Mouse (Mus musculus) granulocyte monocyte progenitor cell, adult 5-6 weeks (primary cell): Measurements from ENCODE around the gene Mitf. TPM values are rescaled to one million over a fixed set of nuclear protein-coding genes. Genes with fewer than 3 reads are reported as not detected.

Source experiments
- ATAC-seq: replicated peaks from 2 replicates; pipeline ENCODE4 v1.8.0; 2016; ENCODE audit warnings: mild to moderate bottlenecking, moderate TSS enrichment, inconsistent platforms; ENCODE audit not compliant: poor library complexity, severe bottlenecking
- total RNA-seq, 2 experiments: library from RNA; stranded (forward) in 1 of 2; stranded (reverse) in 1 of 2; fragments of 200-712, 200-1000 nt in 1 of 2; fragments of >200 nt in 1 of 2; fragmentation: Nextera tagmentation in 1 of 2; gene quantifications; 2 replicates each; pipeline ENCODE4 v1.2.3; 2014 to 2017

Gene Mitf
- total RNA-seq, 2 experiments from 2014 or later: 6.6 to 7.4 TPM

DNA sequence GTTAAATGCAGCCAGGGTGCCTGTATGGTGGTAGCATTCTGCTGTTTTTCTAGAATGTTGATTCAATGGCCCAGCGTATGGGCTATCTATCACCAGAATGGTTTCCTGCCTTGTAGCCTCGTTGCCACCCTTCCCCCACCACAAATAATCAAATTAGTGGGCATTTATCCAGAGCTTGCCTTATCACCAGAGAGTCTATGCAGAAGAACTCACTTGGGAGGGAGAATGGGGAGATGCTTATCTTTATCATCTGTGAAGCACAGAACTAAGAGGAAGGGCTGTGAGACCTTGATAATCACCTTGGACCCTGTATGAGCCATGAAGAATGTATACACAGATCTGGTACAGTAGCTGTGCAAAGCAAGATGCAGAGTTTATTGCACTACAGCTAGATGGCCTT lies 70.1 kb downstream of the Mitf start:
- ATAC-seq: no peak

DNA sequence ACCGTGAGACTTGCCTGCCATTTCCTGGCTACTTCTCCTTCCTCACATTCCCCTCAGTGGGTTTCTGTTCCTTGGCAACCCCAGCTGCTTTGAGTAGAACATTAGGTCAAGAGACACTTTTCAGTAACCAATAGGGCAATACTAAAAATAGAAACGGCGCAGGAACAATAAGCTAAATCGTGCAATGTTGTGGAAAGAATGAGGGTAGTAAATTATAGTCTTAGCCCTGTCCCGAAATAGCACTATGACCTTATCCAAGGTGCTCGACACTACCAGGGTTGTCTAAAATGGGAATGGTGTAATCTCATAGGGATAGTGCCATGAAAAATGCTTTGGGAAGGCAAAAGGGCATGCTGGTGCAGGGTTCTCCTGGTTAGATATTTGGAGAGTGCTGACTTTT lies 70.6 kb downstream of the Mitf start:
- no peak for ATAC-seq

DNA sequence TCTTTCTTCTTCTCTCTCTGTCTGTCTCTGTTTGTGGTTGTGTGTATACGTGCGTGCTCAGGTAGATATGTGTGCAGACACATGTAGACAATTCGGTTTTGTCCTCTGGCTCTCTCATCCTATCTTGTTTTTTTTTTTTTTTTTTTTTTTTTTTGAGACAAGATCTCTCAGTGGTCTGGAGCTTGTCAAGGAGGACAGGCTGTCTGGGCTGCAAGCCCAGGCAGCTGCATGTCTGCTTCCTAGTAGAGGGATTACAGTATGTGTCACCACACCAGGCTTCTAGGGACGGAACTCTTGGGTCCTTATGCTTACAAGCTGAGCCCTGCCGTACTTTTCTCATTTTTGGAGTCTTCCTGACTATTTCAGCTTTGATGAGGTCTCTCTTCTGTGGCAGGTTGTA lies 73.5 kb downstream of the Mitf start:
- ATAC-seq: no peak

DNA sequence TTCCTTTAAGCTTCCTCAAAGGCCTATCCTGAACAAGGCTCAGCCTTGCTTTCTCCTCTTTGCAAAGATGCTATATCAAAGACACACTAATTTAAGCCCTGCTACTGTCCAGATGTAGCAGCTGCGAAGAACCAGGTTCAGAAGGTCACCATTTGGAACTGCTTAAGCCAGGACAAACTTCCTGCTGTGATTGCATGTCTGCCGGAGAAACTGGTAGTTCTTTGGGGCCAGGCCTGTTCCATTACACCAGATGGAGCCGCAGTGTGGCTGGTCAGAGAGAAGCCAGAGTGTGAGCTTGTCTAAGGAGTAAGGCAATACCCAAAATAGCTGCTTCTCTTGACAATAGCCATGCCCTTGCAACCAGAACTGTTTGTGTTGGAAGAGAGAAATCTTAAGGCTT lies 75.1 kb downstream of the Mitf start:
- no peak for ATAC-seq

DNA sequence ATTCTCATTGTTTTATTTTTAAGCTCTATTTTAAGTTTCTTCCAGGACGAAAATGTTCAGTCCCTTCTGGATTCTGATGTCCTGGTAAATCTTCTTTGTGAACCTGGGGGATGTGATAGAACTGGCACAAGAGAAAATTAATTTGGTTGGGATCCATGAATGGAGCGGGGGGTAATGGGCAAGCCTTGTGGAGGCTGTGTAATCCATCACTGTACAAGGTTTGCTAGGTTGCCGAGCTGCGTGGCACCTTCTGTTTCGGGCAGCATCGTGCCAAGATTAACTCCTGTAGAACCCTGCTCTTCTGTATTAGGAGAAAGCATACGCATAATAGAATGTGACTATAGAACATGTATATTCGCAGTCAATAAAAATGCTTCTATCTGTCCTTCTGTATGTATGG lies 76.1 kb downstream of the Mitf start:
- no peak for ATAC-seq

- no peak for ATAC-seq
Measured at GRCm38 (mm10) chr6:97883496-97883895, 76.6 kb downstream of the Mitf start.

DNA sequence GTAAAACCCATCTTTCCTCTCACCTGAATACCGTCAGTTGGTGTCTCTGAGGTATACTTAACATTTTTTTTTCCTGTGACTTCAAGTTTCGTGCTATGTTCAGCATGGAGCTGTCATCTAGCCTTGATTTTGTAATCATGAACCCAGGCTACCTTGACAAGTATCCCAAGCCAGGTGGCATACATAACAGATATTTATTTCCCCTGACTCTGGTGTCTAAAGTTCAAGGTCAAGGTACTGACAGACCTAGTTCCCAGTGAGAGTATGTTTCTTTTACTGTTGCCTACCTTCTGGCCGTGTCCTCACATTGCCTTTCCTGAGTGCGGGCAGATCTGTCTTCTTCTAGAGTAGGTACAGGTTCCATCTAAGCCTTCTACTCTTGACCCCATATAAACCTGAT lies 78.1 kb downstream of the Mitf start:
- no peak for ATAC-seq

DNA sequence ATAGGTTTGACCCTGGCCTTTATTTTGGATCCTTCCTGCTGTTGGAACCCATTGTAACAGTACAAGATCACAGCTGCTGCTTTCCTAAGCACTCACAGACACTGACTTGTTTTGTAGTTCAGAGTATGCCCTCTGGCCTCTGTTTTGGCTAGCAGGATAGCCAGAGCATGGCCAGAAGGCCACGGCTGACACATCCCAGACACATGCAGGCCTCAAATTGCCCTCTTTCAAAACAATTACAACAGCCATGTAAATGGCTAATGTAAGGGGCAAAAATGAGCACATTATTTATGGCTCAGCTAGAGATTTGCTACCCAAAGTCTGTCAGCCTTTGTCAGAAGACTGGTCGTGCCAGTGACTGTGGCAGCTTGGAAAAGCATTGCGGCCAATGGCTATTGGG lies 78.8 kb downstream of the Mitf start:
- no peak for ATAC-seq

DNA sequence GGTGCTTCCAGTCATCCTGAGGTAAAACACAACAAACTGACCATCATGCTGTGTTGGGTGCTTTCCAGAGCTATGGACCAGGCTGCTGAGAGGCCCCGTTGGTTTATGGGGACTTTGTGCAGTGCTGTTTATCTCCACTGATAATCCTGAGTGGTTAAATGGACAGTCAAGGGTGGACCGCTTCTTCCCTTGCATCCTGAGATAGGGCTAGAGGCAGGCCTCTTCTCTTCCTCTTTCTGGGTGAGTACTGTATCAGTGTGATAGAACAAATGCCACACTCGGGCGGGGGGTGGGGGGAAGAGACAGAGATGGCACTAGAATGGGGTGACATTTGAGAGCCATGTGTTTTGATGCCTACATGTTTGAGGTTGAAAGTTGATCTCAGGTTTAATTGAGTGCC lies 81.0 kb downstream of the Mitf start:
- peak; percentile 79 for ATAC-seq

DNA sequence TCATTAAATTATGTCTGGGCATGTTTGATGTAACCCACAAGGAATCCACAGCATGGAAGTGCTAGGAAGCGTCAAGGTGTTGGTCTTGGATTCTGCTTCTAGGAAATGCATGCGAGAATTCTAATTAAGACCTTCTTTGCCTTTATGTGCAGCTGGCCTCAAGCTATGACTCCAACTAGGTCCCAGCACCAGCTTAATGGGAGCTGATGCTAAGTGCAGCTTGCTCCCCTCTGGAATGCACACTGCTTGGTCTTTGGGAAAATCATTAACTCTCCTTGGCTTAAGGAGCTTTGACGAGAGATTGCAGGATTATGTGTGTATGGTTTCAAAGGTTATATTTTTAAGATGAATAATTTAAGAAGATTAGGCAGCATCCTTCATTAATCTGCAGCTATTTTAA lies 81.7 kb downstream of the Mitf start:
- no peak for ATAC-seq

DNA sequence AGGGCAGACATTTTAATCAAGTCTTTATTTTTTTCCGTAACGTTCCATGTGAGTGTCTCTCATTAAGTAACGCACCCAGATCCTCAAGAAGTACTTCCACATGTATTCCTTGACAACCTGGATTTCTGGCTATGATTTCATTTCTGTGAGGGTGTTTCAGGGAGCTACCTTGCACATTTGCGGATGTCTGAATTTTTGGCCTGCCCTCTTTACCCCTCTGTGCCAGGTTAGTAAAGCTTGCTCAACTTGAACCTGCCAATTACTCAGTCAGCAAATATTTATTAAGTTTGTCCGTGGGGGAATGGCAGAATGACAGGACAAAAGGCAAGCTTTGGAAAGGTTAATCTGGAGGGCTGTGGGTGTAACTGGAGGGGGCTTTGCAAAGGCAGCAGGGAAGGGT lies 86.7 kb downstream of the Mitf start:
- no peak for ATAC-seq

- no peak for ATAC-seq
Measured at GRCm38 (mm10) chr6:97897191-97897590, 90.3 kb downstream of the Mitf start.

DNA sequence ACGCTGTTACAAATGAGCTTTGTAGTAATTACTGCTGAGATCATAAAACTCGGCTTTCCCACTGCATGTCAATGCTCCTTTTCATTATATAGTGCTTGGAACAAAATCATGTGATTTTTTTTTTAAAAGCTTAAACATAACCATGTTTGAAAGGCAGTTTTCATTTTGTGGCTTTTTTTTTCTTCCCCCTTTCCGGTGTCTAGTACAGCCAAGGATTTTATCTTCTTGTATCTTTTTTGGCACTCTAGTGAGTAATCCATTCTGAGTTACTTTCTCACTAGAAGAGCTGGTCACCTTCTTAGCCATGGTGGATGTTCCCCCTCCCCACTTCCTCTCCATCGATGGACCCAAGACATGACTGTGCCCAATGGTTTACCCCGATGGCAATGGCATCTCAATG lies 91.2 kb downstream of the Mitf start:
- no peak for ATAC-seq

DNA sequence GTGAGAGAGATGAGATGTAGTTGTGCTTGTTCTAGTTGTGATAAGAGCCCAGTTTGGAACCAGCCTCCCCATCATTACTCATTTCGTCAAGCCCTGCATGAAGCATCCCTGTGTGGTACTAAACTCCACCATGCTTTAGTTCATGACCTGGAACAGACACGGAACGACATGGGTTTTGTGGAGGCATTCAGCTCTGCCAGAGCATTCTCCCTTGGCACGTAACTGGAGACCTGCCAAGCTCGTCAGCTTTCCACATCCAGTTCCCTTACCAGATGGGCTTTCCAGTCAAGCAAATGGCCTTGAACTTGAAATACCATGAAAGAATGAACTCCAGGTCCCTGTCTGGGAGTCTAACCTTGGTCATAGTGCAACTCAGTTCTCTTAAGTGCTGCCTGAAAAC lies 94.7 kb downstream of the Mitf start:
- ATAC-seq: no peak

DNA sequence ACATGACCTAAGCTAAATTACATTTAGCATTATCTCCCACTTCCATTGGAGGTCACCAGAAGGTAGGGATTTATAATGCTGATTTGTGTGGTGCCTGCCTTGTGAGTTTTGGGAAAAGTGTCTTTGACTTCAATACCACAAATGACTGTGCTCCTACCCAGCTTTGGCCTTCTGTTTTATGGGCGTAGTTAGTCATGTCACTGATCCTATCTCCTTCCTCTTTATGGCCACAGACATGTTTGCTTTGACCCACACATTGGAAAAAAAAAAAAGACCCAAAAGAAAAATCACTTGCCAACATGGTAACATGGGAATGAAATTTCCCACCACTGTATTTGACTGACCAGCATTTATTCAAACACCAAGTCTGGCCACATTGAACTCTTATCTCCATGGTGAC lies 95.4 kb downstream of the Mitf start:
- ATAC-seq: no peak

GRCm38 (mm10) chr6:97914768-97915167 lies 107.9 kb downstream of the Mitf start:
- no peak for ATAC-seq

DNA sequence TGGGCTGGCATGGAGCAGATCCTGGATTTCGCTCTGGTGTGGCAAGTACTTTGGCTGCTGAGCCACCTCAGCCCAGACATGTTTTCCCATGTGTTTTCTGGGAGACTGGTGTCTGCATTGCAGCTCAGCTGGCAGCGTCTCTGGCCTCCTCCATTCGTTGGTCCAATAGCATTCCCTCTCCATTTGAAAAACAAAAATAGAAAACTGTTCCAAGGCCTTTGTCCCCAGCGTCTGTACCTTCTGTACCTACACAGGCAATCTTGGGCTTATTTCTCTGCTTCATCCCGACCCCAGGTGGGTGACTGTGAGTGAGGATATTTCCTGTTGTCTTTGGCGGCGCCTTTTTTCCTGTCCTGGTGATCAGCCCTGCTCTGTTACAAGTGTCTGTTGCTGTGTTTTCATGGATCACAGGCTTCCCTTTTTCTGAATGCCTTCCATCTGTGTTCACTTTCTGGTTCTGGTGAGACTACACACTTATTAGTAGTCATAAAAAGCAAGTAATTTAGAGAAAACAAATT lies 109.6 kb downstream of the Mitf start:
- ATAC-seq: no peak

- ATAC-seq: no peak
Measured at GRCm38 (mm10) chr6:97918051-97918450, 111.2 kb downstream of the Mitf start.

DNA sequence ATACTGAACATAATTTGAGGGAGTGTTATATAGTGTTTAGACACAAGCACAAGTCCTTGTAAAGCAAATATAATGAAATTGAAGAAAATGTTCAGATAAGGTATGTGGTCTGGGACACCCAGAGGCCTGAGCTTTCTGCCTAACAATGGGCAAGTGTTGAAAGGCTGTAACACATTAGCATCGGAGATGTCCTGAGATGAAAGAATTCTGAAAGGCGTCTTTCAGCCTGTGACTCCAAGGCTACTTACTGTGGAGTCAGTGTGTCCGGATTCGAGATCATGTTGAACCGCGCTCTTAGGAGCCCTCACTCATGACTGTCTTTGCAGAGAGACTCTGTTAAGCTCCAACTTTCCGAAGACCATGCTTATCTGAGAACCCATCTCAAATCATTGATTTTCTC lies 111.6 kb downstream of the Mitf start:
- ATAC-seq: no peak

DNA sequence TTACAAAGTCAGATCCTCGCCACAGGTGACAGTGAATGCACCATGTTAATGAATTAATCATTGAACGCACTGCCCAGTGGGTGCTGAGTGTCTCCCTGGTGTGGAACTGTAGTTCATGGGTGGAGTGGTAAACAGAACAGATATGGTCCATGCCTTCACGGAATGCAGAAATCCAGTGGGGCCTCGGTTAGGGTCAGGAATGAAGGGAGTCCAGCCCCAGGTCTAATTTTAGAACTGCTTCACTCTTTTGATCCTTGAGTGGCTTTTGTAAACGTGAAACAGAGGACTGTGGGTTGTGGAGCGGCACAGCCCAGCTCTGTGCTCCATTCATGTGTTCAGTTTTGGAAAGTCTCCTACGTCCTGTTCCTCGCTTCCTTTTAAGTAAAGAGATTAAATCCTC lies 112.4 kb downstream of the Mitf start:
- no peak for ATAC-seq

GRCm38 (mm10) chr6:97921591-97921990 lies 114.7 kb downstream of the Mitf start:
- ATAC-seq: no peak

DNA sequence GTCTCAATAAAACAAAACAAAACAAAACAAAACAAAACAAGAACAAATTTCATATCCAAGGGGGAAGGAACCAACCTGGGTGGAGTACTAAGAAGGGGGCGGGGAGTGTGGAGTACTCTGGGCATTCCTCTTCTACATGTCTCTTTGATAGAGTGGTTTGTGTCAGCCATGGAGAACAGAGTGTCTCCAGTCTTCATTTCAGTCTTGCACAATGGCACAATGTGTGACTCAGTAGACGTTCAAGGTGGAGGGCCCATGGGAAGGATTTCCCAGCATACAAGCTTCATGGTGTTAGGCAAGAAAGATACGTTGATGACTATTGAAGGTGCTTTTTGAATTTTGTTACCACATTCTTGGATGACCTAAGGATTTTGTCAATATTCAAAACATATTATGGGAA lies 117.4 kb downstream of the Mitf start:
- no peak for ATAC-seq

DNA sequence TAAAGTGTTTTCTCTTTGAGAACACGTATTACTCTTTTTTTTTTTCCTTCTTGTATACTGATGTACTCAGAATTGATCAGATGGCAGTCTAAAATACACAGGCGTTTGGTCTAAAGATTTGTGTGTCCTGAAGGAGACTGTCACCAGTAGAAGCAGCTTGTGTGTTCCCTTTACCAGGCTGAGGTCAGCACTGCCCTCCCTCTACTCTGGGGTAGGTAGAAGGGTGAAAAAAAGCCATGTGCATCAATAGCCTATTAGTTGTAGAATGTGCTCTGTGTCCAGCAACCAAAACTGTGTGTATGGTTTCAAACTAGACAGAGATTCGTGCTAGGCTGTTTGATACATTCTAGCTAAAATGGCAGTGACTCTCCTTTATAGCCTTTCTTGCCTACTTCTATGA lies 122.2 kb downstream of the Mitf start:
- ATAC-seq: no peak
